Mouse (Mus musculus) kidney, embryonic 15.5 days (tissue): Measurements from ENCODE around the gene Cdipt. TPM values are rescaled to one million over a fixed set of nuclear protein-coding genes. Genes with fewer than 3 reads are reported as not detected.

Experiments
- polyA plus RNA-seq: library from polyadenylated mRNA; unstranded; fragments of >200 nt; fragmentation: Nextera tagmentation; extraction: Ambion mirVana; gene quantifications from 2 replicates; pipeline ENCODE4 v1.2.1, GENCODE M21; 2015

The Cdipt gene
- polyA plus RNA-seq, 1 experiment from 2014 or later = 115 TPM

Other genes starting within 250 kb of the Cdipt start
- gene Mapk3, start 216.3 kb upstream of the Cdipt start, polyA plus RNA-seq = 63.8 and 73.2 TPM in 2 replicates
- 1.8 and 1.9 TPM in 2 replicates for gene Gdpd3, start 209.6 kb upstream of the Cdipt start, polyA plus RNA-seq
- gene Ypel3, start 199.0 kb upstream of the Cdipt start, polyA plus RNA-seq = 81.5 and 82.2 TPM in 2 replicates
- 0.37 and 0.51 TPM in 2 replicates for gene Tbx6, start 194.4 kb upstream of the Cdipt start, polyA plus RNA-seq
- 257 and 272 TPM in 2 replicates for gene Ppp4c, start 183.4 kb upstream of the Cdipt start, polyA plus RNA-seq
- 0.52 and 0.54 TPM in 2 replicates for gene Fam57b, start 178.2 kb upstream of the Cdipt start, polyA plus RNA-seq
- not detected in 2 replicates for gene 4930451I11Rik, start 144.3 kb upstream of the Cdipt start, polyA plus RNA-seq
- 6.6 and 11.4 TPM in 2 replicates for gene Doc2a, start 128.5 kb upstream of the Cdipt start, polyA plus RNA-seq
- 36.8 and 40.1 TPM in 2 replicates for gene Hirip3, start 113.9 kb upstream of the Cdipt start, polyA plus RNA-seq
- gene Ino80e, start 113.5 kb upstream of the Cdipt start, polyA plus RNA-seq = 88.9 and 91.0 TPM in 2 replicates
- 45.8 and 54.2 TPM in 2 replicates for gene Taok2, start 91.2 kb upstream of the Cdipt start, polyA plus RNA-seq
- gene Tmem219, start 53.0 kb upstream of the Cdipt start, polyA plus RNA-seq = 28.5 and 31.6 TPM in 2 replicates
- gene Kctd13, start 47.0 kb upstream of the Cdipt start, polyA plus RNA-seq = 15.5 and 17.0 TPM in 2 replicates
- 0.21 TPM in 1 of 2 replicates, not detected in the other for gene Asphd1, start 26.3 kb upstream of the Cdipt start, polyA plus RNA-seq
- 1.3 and 2.5 TPM in 2 replicates for gene Sez6l2, start 25.4 kb upstream of the Cdipt start, polyA plus RNA-seq
- 1.4 and 1.5 TPM in 2 replicates for gene Cdiptos, start 184 bp downstream of the Cdipt start, polyA plus RNA-seq
- 15.3 and 16.8 TPM in 2 replicates for gene Mvp, start 38.7 kb downstream of the Cdipt start, polyA plus RNA-seq
- 0.45 TPM in 1 of 2 replicates, not detected in the other for gene Pagr1b, start 40.6 kb downstream of the Cdipt start, polyA plus RNA-seq
- 44.8 and 59.5 TPM in 2 replicates for gene Pagr1a, start 41.4 kb downstream of the Cdipt start, polyA plus RNA-seq
- 52.6 and 61.2 TPM in 2 replicates for gene Gm42742, start 45.2 kb downstream of the Cdipt start, polyA plus RNA-seq
- 5.4 and 7.2 TPM in 2 replicates for gene Prrt2, start 45.3 kb downstream of the Cdipt start, polyA plus RNA-seq
- 64.4 and 65.8 TPM in 2 replicates for gene Maz, start 51.1 kb downstream of the Cdipt start, polyA plus RNA-seq
- 136 and 141 TPM in 2 replicates for gene Kif22, start 66.6 kb downstream of the Cdipt start, polyA plus RNA-seq
- not detected in 2 replicates for gene Zg16, start 111.4 kb downstream of the Cdipt start, polyA plus RNA-seq
- gene AI467606, start 115.4 kb downstream of the Cdipt start, polyA plus RNA-seq = 3.3 and 3.8 TPM in 2 replicates
- 16.7 and 19.0 TPM in 2 replicates for gene Qprt, start 146.3 kb downstream of the Cdipt start, polyA plus RNA-seq
- 0.32 and 0.37 TPM in 2 replicates for gene Spn, start 161.9 kb downstream of the Cdipt start, polyA plus RNA-seq
- gene Cd2bp2, start 220.1 kb downstream of the Cdipt start, polyA plus RNA-seq = 59.3 and 66.6 TPM in 2 replicates
- gene Tbc1d10b, start 232.6 kb downstream of the Cdipt start, polyA plus RNA-seq = 23.4 and 26.7 TPM in 2 replicates
- gene Mylpf, start 233.0 kb downstream of the Cdipt start, polyA plus RNA-seq = 51.1 and 90.2 TPM in 2 replicates